Mouse (Mus musculus) heart, embryonic 11.5 days (tissue): ENCODE measurements at regions not wholly inside any gene's neighbourhood (a gene's known extent, or its start where the extent isn't known, plus 50 kb on each side); places are given as distances from the start of the nearest gene placed in this dataset.

Experiments
- ATAC-seq: fragments of 200-750 bp; cut with Nextera tagmentation; replicated peaks from 2 replicates; pipeline ENCODE4 v1.8.0; 2017; ENCODE audit warnings: moderate library complexity; ENCODE audit not compliant: insufficient number of reproducible peaks, low FRiP score, low TSS enrichment
- H3K27ac ChIP-seq: fragments of 300-500 bp; sonication (generic); 2 replicates; pipeline ENCODE4 v1.5.1; 2014; ENCODE audit warnings: mild to moderate bottlenecking, low read depth, low read length
- H3K27me3 ChIP-seq: fragments of 300-500 bp; sonication (generic); 2 replicates; pipeline ENCODE4 v1.6.1; 2014; ENCODE audit warnings: mild to moderate bottlenecking, low read length, mixed read lengths; ENCODE audit not compliant: control insufficient read depth, insufficient read depth
- H3K36me3 ChIP-seq: fragments of 300-500 bp; sonication (generic); 2 replicates; pipeline ENCODE4 v1.6.1; 2014; ENCODE audit warnings: mild to moderate bottlenecking, low read length, moderate library complexity, mixed read lengths; ENCODE audit not compliant: control insufficient read depth, insufficient read depth
- H3K4me1 ChIP-seq: fragments of 300-500 bp; sonication (generic); 2 replicates; pipeline ENCODE4 v1.6.1; 2014; ENCODE audit warnings: low read length; ENCODE audit not compliant: control insufficient read depth, insufficient read depth
- H3K4me2 ChIP-seq: fragments of 300-500 bp; sonication (generic); 2 replicates; pipeline ENCODE4 v1.6.1; 2014; ENCODE audit warnings: mild to moderate bottlenecking, moderate library complexity
- H3K4me3 ChIP-seq: fragments of 300-500 bp; sonication (generic); 2 replicates; pipeline ENCODE4 v1.5.1; 2014; ENCODE audit warnings: low read depth, low read length
- H3K9ac ChIP-seq: fragments of 300-500 bp; sonication (generic); 2 replicates; pipeline ENCODE4 v1.6.1; 2014; ENCODE audit warnings: mild to moderate bottlenecking, low read depth, low read length, moderate library complexity
- H3K9me3 ChIP-seq: fragments of 300-500 bp; sonication (generic); replicated peaks from 2 replicates; pipeline ENCODE4 v1.6.1; 2016; ENCODE audit warnings: low read length; ENCODE audit not compliant: control insufficient read depth
- WGBS: fragments of 180-500 bp; shearing (Covaris S2); extraction: QIAGEN DNeasy Blood & Tissue Kit; methylation state at CpG from one replicate; pipeline ENCODE4 v1.1.7; 2014; ENCODE audit not compliant: insufficient replicate concordance; 5-methylcytosine and 5-hydroxymethylcytosine counted together

DNA sequence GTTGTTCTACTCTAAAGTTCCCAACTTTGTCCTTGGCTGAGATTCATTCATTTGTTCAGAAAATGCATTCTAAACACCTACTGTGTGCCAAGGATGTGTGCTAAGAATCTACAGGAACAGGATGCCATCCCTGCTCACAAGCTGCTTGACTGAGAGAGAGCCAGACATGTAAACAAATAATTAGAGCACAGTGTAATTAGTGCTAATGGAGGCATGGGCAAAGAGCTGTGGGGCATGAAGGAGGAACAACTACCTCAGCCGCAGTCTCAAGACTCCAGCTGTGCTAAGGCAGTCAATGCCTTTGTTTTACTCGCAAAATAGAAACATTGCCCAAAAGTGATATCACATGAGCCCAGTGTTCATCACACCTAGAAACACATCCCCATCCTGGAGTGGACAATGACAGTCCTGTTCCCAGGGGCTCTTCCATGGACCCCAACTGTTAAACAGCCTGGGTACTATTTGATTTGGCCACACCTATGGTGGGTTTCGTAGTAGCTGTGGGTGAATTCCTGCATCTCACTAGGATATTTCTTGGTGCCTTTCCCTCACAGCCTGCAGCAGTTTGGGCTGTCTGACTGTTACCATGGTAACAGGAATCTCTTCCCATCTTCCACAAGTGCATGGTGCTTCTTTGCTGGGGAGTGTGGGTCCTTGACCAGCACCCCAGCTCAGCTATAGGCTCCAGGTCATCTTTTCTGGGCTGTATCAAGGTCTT is 125.9 kb upstream of the 1700012A03Rik start:
- WGBS = 69% methylated on average over 3 of the region's 3 CpGs
- Histone ChIP-seq H3K4me2 (no peak overlapping the region), H3K9ac (no peak overlapping the region), H3K27me3 (no peaks in the 10 kb centered on the region), H3K9me3 (no peaks in the 10 kb centered on the region), H3K27ac (no peak overlapping the region), H3K36me3 (no peaks in the 10 kb centered on the region), H3K4me1 (no peaks in the 10 kb centered on the region), H3K4me3 (no peak overlapping the region)
- ATAC-seq = no peak

DNA sequence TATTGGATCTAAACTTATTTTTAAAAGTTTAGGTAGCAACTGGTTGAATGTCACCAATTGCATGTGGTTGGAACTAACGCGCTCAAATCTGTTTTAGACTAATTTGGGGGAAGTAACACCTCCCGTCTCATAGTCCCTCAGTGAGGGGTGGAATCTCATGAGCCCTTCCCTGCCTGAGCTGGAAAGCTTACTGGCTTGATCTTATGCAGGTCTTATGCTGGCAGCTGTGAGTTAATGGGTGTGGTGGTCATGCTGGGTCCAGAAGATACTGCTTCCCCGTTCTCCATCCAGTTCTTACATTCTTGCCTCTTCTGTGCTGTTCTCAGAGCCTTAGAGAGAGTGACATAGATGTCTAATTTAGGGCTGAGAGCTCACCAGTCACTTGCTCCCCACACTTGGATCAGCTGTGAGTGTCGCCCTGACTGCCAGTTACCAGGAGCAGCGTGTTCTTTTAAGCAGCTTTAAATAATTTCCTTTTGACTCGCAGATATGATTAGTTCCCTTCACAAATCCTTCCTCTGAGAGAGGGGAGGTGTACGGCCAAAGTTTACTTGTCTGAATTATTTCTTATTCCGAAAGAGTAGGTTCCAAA is 128.4 kb upstream of the 1700012A03Rik start:
- H3K4me3 ChIP-seq = no peak overlapping the region
- no peak overlapping the region for H3K4me2 ChIP-seq
- no peak for ATAC-seq
- H3K27ac ChIP-seq = no peak overlapping the region
- no peaks in the 10 kb centered on the region for H3K27me3 ChIP-seq
- no peaks in the 10 kb centered on the region for H3K4me1 ChIP-seq
- no peaks in the 10 kb centered on the region for H3K36me3 ChIP-seq
- no peaks in the 10 kb centered on the region for H3K9me3 ChIP-seq
- WGBS = 85% methylated on average over 9 of the region's 9 CpGs
- H3K9ac ChIP-seq = no peak overlapping the region

DNA sequence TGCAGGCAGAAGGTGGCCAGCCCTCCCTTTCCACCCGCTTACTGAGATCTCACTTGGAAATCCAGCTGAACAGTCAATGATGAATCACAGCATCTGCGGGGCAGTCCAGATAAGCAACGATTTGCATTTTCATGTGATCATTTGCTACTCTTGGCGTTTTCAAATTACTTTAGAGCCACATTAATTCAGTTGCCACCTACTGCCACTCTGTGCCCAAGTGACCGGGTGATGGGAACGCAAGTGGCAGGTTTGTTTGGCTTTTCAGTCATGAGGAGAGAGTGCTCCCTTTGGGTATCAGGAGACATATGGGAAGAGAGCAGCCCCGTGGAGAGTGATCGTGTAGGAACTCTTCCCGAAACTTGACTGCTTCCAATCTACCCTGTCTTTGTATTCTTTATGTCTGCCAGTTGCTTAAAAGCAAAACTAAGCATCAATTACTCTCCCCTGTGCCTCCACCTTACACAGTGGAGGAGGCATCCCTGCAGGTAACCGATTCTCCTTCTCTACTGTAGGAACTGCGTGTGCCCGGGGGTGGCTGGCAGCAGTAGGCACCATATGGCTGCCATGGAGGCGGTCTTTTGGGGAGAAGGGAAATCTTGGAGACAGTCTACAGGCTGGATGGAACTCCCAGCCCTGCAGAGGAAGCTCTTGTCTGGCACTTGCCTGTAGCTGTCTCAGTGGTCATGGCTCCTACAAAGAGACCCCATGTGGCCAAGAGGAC is 132.5 kb upstream of the 1700012A03Rik start:
- Histone ChIP-seq H3K9ac (no peak overlapping the region), H3K4me3 (no peak overlapping the region), H3K36me3 (no peaks in the 10 kb centered on the region), H3K9me3 (no peaks in the 10 kb centered on the region), H3K4me2 (no peak overlapping the region), H3K27me3 (no peaks in the 10 kb centered on the region), H3K4me1 (no peaks in the 10 kb centered on the region), H3K27ac (no peak overlapping the region)
- ATAC-seq = no peak
- 74% methylated on average over 13 of the region's 13 CpGs for WGBS

DNA sequence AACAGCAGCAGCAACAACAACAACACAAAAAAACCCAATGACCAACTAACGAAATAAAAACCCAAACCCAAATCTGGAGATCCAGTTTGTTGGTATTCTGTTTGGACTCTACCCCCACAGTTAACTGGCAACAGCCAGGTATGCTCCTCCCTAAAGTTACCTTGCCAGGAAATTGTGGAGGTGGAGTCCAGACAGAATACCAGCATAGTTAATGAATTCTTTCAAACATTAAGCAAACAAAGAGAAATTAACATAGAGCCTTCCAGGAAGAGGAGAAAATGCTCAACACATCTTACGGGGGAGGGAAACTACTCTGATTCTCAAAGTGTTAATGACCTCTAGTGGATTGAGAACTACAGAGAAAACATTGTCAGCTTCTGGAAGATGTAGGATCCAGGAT is 148.3 kb upstream of the 1700012A03Rik start:
- Histone ChIP-seq H3K36me3 (no peaks in the 10 kb centered on the region), H3K4me1 (no peaks in the 10 kb centered on the region), H3K9ac (no peak overlapping the region), H3K27ac (no peak overlapping the region), H3K9me3 (no peaks in the 10 kb centered on the region), H3K27me3 (no peaks in the 10 kb centered on the region), H3K4me2 (no peak overlapping the region), H3K4me3 (no peak overlapping the region)
- 60% methylated on average over 2 of the region's 2 CpGs for whole genome bisulfite sequencing
- no peak for ATAC-seq

DNA sequence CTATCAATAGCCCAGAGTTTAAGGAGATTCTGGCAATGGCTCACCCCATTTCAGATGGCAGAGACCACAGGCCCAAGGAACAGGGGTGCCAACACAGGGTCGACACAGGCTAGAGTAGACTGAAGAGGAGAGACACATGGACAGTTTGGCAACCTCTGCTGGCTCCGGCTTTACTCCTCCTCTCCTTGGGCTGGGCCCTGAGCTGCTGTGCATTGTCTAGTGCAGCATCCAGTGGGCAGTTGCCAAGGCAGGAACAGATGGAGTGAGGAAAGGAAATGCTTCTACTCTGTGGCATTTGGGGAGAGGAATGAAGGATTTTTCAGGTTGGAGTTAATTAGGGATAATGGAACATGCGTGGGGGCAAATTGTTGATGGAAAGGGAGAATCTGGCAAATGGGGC is 151.0 kb upstream of the 1700012A03Rik start:
- Histone ChIP-seq H3K4me2 (no peak overlapping the region), H3K27ac (no peak overlapping the region), H3K27me3 (no peaks in the 10 kb centered on the region), H3K4me3 (no peak overlapping the region), H3K9me3 (no peaks in the 10 kb centered on the region), H3K9ac (no peak overlapping the region), H3K4me1 (no peaks in the 10 kb centered on the region), H3K36me3 (no peaks in the 10 kb centered on the region)
- ATAC-seq = no peak
- WGBS = 73% methylated on average over 3 of the region's 3 CpGs

DNA sequence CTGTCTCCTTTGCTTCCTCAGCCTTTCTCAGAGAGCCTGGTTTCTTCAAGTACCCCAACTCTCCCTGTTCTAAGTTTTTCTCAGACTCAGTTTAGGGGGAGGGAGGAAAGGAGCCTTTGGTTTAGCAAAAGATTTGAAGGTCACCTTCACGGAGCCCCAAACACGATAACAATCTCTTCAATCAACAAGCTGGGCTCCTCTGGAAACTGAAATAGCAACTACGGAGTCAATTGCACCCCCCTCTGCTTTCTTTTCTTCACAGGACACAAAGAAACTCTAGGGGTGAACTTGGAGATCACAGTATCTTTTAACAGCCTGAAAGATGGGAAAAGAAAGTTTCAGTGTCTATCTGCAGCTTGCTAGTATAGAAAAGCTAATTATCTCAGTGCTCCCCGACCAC is 151.4 kb upstream of the 1700012A03Rik start:
- no peak overlapping the region for H3K9ac ChIP-seq
- no peak overlapping the region for H3K4me3 ChIP-seq
- no peaks in the 10 kb centered on the region for H3K9me3 ChIP-seq
- H3K36me3 ChIP-seq = no peaks in the 10 kb centered on the region
- H3K27ac ChIP-seq = no peak overlapping the region
- no peaks in the 10 kb centered on the region for H3K4me1 ChIP-seq
- H3K27me3 ChIP-seq = no peaks in the 10 kb centered on the region
- no peak overlapping the region for H3K4me2 ChIP-seq
- 37% methylated on average over 4 of the region's 4 CpGs for WGBS
- no peak for ATAC-seq

DNA sequence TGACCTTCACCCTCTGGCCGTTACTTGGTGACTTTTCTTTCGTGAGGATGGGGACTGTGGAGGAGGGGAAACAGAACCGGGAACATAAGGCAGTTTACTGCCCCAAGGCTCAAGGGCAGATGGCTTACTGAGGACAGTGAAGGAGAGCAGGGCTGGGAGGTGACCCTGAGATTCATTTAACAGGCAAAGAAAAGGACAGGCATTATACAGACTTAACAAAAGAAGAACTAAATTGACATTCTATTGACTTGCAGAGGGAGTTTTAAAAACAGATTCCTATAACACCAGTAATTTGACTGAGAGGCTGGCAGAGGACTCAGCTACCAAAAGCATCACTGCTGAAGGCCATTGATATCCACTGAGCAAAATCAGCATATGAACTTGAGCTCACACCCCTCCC is 153.0 kb upstream of the 1700012A03Rik start:
- Histone ChIP-seq H3K4me1 (no peaks in the 10 kb centered on the region), H3K4me3 (no peak overlapping the region), H3K9me3 (no peaks in the 10 kb centered on the region), H3K4me2 (no peak overlapping the region), H3K36me3 (no peaks in the 10 kb centered on the region), H3K9ac (no peak overlapping the region), H3K27ac (no peak overlapping the region), H3K27me3 (no peaks in the 10 kb centered on the region)
- no peak for ATAC-seq
- 67% methylated on average over 3 of the region's 3 CpGs for WGBS

DNA sequence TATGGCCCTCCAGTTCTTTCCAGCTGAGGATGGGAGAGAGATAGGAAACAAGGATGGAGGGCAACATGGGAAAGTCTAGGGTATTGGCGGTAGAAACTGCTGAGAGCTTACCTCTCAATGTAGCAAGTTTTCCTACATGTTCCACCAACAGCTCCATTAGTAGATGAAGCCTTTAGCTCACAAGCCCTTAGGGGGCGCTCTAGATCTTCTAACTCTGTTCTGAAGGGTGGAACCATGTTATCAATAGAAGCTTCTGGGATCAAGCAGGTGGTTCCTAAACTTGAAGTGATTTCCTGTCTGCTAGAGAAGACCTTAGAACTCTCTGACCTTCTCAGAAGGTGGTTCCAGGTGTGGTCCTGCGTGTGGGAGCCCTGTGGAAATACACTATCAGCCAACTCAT is 154.2 kb upstream of the 1700012A03Rik start:
- no peak for ATAC-seq
- no peak overlapping the region for H3K4me3 ChIP-seq
- H3K4me2 ChIP-seq = no peak overlapping the region
- no peaks in the 10 kb centered on the region for H3K4me1 ChIP-seq
- no peaks in the 10 kb centered on the region for H3K27me3 ChIP-seq
- 56% methylated on average over 3 of the region's 3 CpGs for WGBS
- H3K9me3 ChIP-seq = no peaks in the 10 kb centered on the region
- H3K27ac ChIP-seq = no peak overlapping the region
- H3K9ac ChIP-seq = no peak overlapping the region
- H3K36me3 ChIP-seq = no peaks in the 10 kb centered on the region
